Mouse (Mus musculus): Measurements from ENCODE around the gene Pnpla6.

Pnpla6 gene

DNA sequence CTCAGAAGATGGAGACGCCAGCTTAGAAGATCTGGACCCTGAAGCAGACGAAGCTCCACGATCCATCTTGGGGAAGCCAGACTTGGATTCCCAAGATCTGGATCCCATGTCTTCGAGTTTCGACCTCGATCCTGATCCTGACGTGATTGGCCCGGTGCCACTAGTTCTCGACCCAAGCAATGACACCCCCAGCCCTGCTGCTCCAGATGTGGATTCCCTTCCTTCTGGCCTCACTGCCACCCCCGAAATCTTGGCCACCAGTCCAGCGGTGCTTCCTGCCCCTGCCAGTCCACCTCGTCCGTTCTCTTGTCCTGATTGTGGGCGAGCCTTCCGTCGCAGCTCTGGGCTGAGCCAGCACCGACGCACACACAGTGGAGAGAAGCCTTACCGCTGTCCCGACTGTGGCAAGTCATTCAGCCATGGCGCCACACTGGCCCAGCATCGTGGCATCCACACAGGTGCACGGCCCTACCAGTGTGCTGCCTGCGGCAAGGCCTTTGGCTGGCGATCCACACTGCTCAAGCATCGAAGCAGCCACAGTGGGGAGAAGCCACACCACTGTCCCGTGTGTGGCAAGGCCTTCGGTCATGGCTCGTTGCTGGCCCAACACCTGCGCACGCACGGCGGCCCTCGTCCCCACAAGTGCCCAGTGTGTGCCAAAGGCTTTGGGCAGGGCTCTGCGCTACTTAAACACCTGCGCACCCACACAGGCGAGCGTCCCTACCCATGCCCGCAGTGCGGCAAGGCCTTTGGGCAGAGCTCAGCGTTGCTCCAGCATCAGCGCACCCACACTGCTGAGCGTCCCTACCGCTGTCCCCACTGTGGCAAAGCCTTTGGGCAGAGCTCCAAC, 19.4 kb upstream of the Pnpla6 start:
- DNase-seq (ENCODE audit: low read depth, low spot score), result no peak
- H3K27me3 ChIP-seq (ENCODE audit: control insufficient read depth, insufficient read depth, low read length, poor library complexity, severe bottlenecking), result no peaks in the 10 kb centered on the region
- no peaks in the 10 kb centered on the region for H3K36me3 ChIP-seq (ENCODE audit: control insufficient read depth, insufficient read depth, low read length, poor library complexity, severe bottlenecking)

DNA sequence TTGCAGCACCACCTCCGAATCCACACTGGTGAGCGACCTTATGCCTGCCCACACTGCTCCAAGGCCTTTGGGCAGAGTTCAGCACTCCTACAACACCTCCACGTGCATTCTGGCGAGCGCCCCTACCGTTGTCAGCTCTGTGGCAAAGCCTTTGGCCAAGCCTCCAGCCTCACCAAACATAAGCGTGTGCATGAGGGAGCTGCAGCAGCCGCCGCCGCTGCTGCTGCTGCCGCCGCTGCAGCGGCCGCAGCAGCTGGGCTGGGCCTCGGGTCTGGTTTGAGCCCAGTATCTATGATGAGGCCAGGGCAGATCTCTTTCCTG, 18.8 kb upstream of the Pnpla6 start:
- Histone ChIP-seq H3K27me3 (ENCODE audit: control insufficient read depth, insufficient read depth, low read length, poor library complexity, severe bottlenecking) (no peaks in the 10 kb centered on the region), H3K36me3 (ENCODE audit: control insufficient read depth, insufficient read depth, low read length, poor library complexity, severe bottlenecking) (no peaks in the 10 kb centered on the region)
- no peak for DNase-seq (ENCODE audit: low read depth, low spot score)

DNA sequence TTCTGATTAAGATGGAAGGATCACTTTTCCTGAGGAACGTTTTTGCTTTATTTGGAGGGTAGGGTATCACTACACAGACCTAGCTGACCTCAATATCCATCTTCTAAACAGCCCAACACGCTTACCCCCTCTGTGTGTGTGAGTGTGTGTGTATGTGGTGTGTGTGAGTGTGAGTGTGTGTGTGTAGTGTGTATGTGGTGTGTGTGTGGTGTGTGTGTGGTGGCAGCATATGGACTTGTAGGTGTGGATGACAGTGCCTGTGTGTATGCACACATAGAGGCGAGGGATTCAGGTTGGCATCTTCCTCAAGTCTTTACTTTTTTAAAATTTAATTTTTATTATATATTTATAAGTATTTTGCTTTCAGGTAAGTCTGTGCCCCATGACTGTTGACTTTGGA, 16.6 kb upstream of the Pnpla6 start:
- Histone ChIP-seq H3K27me3 (ENCODE audit: control insufficient read depth, insufficient read depth, low read length, poor library complexity, severe bottlenecking) (no peaks in the 10 kb centered on the region), H3K36me3 (ENCODE audit: control insufficient read depth, insufficient read depth, low read length, poor library complexity, severe bottlenecking) (no peaks in the 10 kb centered on the region)
- no peak for DNase-seq (ENCODE audit: low read depth, low spot score)

DNA sequence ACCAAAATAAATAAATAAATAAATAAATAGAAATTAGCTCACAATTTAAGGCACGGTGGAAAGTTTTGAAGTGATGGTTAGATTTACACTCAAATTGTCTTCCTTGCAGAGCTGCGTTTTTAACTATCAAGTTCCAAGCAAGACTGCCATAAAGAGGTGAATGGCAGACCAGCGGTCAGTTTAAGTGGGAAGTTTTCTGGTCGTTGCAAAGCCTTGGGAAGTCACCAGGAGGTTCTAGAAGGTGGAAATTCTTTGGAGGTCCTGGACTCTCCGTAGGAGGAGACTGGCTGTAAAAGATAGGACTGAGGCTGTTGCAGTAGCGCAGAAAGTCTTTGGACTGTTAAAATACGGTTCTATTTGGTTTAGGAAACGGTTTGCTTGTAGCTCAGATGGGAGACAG, 15.4 kb upstream of the Pnpla6 start:
- no peak for DNase-seq (ENCODE audit: low read depth, low spot score)
- H3K36me3 ChIP-seq (ENCODE audit: control insufficient read depth, insufficient read depth, low read length, poor library complexity, severe bottlenecking), result no peaks in the 10 kb centered on the region
- no peaks in the 10 kb centered on the region for H3K27me3 ChIP-seq (ENCODE audit: control insufficient read depth, insufficient read depth, low read length, poor library complexity, severe bottlenecking)

DNA sequence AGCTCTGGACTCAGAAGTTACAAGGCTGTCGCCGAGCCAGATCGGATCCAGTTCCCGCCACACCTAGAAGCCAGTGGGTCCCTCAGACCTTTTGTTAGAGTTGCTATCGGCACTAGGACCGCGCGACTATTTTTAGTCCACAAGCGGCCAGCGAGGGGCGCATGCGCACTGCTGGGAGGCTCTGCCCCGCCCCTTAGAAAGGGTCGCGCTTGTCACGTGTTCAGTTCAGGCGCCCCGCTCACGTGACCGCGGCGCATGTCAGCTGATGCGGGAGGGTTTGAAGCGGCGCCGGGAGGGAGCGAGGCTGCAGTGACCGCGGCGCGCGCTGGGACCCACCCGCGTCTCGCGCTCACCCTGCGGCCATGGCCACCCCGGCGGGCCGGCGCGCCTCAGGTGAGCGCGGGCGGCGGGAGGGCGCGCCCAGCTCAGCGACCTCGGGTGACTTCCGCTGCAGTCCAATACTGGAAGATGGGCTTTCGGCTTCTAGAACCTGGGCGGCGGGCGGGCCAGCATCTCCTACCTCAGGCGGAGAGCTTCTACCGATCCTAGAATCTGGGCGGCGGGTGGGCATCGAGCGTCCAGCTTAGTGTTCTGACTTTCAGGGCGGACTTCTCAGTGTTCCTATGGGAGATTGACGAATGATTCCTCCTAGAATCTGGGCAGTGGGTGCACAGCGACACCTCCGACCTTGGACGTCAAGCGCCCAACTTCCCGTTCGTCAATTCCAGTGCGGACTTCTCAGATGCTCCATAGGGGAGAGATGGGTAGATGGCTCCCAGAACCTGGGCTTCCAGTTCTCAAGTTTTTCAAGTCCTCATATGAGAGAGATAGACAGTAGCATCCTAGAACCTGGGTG, 14.7 kb upstream of the Pnpla6 start, which contains the start of gene Mcoln1:
Gene Mcoln1 (plus strand): TSS at position 223 of the 856 bp plus-strand sequence.
- Histone ChIP-seq H3K27me3 (ENCODE audit: control insufficient read depth, insufficient read depth, low read length, poor library complexity, severe bottlenecking) (no peaks in the 10 kb centered on the region), H3K36me3 (ENCODE audit: control insufficient read depth, insufficient read depth, low read length, poor library complexity, severe bottlenecking) (no peaks in the 10 kb centered on the region)
- peak; percentile 98 for DNase-seq (ENCODE audit: low read depth, low spot score)

DNA sequence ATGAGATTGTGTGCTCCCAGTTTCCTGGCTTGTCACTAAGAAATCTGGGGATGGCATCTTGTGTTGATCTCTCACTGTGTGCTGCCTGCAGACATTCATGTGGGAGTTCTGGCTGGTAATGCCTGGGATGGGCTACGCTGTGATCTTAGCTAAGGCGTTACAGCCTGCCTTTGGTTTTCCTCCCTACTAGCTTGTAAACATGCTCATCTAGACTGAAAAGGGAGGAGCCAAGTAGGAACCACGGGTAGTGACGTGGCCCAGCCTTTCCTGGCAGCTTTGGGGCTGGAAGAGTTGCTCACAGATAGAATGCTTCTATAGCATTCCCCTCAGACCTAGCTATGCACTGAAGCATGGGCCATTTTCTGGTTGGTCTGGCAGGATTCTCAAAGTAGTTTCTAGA, 13.0 kb upstream of the Pnpla6 start:
- no peak for DNase-seq (ENCODE audit: low read depth, low spot score)
- Histone ChIP-seq H3K36me3 (ENCODE audit: control insufficient read depth, insufficient read depth, low read length, poor library complexity, severe bottlenecking) (peaks cover 4% of the 10 kb centered on the region; the same call in 1 of the 2 replicates), H3K27me3 (ENCODE audit: control insufficient read depth, insufficient read depth, low read length, poor library complexity, severe bottlenecking) (no peaks in the 10 kb centered on the region)

DNA sequence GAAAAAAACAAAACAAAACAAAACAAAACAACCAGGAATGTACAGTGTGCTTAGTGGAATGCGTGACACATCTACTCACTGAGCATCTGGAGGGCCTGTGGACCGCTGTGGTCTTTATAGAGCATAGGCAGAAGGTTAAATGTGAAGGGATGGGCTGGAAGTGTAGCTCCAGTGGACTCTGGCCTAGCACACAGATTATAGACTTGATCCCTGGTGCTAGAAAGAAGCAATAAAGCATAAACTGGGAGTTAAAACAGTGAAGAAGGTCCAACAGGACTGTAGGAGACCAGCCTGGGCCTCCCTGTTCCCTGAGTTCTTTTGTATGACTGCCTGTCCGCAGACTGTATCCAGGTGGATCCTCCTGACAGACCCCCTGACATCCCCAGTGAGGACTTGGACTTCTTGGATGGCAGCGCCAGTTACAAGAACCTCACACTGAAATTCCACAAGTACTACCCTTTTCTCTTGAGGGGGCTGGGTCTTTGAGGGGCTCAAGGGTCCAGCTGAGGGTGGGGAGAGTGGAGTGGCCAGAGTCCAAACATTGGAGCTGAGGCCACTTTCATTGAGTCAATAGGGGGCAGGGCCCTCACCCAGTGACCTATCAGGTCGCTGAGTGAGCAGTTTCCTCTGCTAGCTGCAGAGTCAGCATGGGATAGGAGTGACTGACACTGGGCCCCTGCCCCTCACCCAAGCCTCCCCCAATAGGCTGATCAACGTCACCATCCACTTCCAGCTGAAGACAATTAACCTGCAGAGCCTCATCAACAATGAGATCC, 7.0 kb upstream of the Pnpla6 start:
- Histone ChIP-seq H3K36me3 (ENCODE audit: control insufficient read depth, insufficient read depth, low read length, poor library complexity, severe bottlenecking) (peaks cover 4% of the 10 kb centered on the region), H3K27me3 (ENCODE audit: control insufficient read depth, insufficient read depth, low read length, poor library complexity, severe bottlenecking) (no peaks in the 10 kb centered on the region)
- no peak for DNase-seq (ENCODE audit: low read depth, low spot score)

DNA sequence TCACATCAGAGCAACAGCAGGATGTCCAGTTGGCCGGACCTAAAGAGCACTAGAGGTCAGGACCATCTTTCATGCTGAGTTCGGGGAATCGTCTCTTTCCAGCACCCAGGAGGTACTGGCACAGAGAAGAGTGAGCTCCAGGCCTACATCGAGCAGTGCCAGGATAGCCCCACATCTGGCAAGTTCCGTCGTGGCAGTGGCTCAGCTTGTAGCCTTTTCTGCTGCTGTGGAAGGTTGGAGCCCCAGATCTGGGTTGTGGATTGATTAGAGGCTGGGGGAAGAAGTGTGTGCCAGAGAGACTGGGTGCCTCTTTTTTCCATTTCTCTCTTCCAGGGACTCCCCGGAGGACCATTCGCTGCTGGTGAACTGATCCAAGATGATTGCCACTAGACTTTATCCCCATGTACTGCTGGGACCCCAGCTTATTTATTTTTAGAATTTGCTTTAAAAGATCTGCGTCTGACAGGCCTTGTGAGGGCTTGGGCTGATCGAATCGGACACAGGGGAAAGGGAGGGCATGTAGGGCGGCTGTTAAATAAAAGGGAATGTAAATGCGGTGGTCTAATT, 420 bp upstream of the Pnpla6 start:
- DNase-seq (ENCODE audit: low read depth, low spot score), result no peak
- H3K36me3 ChIP-seq (ENCODE audit: control insufficient read depth, insufficient read depth, low read length, poor library complexity, severe bottlenecking), result no peaks in the 10 kb centered on the region; the same call in 1 of the 2 replicates

DNA sequence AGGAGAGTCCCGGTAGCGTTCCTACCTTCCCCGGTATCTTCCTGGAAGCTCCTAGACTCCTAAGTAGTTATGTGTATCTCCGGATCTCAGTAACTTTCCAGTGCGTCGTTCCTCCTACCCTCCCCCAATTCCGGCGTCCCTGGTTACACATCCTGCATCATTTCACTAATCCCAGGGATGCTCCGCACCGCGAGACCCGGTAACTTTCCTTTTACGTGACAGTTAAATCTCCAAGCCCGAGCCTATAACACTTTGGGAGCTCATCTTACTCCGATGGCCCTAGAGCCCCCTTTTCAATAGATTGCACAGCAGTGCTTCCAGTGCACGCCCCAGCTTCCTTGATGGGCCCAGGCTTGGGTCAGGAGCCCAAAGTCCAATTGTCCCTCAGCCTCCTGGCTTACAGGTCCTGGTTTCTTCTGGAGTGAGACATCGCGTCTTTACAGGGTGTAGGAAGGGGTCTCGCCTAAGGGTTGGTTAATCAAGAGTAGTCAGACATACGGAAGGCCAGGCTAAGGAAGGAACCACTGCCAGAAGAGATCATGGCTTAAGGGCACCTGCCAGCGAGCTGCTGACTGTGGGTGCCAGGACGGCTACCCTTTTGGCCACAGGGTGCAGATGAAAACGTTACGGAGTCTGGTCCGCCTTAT, 710 bp downstream of the Pnpla6 start:
- no peaks in the 10 kb centered on the region; the same call in 1 of the 2 replicates for H3K36me3 ChIP-seq (ENCODE audit: control insufficient read depth, insufficient read depth, low read length, poor library complexity, severe bottlenecking)
- DNase-seq (ENCODE audit: low read depth, low spot score), result no peak
- no peaks in the 10 kb centered on the region for H3K27me3 ChIP-seq (ENCODE audit: control insufficient read depth, insufficient read depth, low read length, poor library complexity, severe bottlenecking)

More for the DNA sequence above, 420 bp upstream of the Pnpla6 start:
- H3K27me3 ChIP-seq (ENCODE audit: control insufficient read depth, insufficient read depth, low read length, poor library complexity, severe bottlenecking), result no peaks in the 10 kb centered on the region

DNA sequence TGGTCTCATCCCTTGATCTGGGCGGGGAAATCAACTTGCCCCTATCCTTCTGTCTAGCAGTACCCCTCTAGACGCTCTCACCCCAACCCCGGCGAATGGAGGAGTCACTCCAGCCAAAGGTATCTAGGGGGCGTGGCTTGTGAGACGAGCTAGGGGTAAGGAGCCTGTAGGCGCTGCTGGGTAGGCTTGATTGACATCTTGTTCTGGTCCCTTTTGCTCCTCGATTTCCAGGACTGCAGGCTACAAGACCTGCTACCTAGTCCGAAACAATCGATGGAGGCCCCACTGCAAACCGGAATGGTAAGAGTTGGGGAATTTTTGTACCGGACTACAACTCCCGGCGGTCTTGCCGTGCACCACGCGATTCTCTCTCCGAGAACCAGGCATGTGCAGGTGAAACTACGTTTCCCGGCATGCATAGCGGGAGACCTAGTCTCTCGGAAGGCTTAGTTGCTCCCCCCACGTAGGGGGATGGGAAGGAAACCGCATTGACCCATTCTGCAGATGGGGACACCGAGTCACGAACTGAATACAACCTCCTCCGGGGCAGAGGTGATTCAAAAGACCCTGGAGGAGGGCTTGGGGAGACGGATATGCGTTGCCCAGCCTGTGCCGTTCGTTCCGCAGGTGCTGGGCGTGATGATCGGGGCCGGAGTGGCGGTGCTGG, 1.4 kb downstream of the Pnpla6 start:
- Histone ChIP-seq H3K36me3 (ENCODE audit: control insufficient read depth, insufficient read depth, low read length, poor library complexity, severe bottlenecking) (no peaks in the 10 kb centered on the region; the same call in 1 of the 2 replicates), H3K27me3 (ENCODE audit: control insufficient read depth, insufficient read depth, low read length, poor library complexity, severe bottlenecking) (no peaks in the 10 kb centered on the region)
- peak; percentile 93 for DNase-seq (ENCODE audit: low read depth, low spot score)

DNA sequence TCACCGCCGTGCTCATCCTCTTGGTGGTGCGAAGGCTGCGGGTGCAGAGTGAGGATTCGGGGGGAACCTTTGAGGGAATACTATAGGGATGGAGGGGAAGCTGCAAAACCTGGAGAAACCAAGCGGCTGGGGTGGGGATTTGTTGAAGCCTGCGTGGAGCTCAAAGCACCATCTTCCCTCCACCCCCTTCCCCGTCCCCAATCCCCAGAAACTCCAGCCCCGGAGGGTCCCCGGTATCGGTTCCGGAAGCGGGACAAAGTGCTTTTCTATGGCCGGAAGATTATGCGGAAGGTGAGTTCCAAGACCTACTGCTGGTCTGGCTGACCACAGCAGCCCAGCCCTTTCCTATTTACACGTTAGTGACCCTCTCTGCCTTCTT, 1.9 kb downstream of the Pnpla6 start:
- no peak for DNase-seq (ENCODE audit: low read depth, low spot score)

DNA sequence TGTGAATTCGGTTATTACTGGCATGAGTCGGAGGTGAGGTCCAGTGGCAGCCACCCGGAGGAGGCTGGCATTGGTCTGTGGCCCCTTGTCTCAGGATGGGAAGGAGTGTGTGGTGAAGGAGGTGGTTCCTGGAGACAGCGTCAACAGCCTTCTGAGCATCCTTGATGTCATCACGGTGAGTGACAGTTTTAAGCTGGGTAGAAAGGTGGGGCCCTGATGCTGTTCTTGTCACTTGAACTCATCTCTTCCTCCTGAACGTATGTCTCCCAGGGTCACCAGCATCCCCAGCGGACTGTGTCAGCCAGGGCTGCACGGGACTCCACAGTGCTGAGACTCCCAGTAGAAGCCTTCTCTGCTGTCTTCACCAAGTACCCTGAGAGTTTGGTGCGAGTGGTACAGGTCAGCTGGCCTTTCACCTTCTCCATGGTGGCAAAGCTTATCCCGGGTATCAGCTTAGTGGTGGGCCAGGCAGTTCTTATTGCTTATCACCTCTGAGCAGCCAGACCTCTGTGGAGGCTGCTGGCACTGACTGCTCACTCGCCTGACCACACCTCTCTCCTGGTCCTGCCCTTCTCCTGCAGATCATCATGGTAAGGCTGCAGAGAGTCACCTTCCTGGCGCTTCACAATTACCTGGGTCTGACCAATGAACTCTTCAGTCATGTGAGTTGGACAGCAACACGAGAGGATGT, 7.0 kb downstream of the Pnpla6 start:
- Histone ChIP-seq H3K27me3 (ENCODE audit: control insufficient read depth, insufficient read depth, low read length, poor library complexity, severe bottlenecking) (no peaks in the 10 kb centered on the region), H3K36me3 (ENCODE audit: control insufficient read depth, insufficient read depth, low read length, poor library complexity, severe bottlenecking) (peaks cover 11% of the 10 kb centered on the region)
- no peak for DNase-seq (ENCODE audit: low read depth, low spot score)

More for the DNA sequence above, 1.9 kb downstream of the Pnpla6 start:
- Histone ChIP-seq H3K27me3 (ENCODE audit: control insufficient read depth, insufficient read depth, low read length, poor library complexity, severe bottlenecking) (no peaks in the 10 kb centered on the region), H3K36me3 (ENCODE audit: control insufficient read depth, insufficient read depth, low read length, poor library complexity, severe bottlenecking) (peaks cover under 1% of the 10 kb centered on the region; the same call in 1 of the 2 replicates)

DNA sequence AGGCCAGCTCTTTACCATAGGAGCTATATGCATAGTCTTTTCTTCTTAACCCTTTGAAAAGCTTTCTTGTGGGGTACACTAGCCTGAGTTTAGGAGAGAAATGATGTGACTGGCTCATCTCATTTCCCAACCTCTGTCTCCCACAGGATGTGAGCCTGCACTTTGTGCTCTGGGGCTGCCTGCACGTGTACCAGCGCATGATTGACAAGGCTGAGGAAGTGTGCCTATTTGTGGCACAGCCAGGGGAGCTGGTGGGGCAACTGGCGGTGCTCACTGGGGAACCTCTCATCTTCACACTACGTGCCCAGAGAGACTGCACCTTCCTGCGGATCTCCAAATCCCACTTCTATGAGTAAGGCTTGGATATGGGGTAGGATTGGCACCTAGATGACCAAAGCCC, 15.6 kb downstream of the Pnpla6 start:
- no peaks in the 10 kb centered on the region for H3K27me3 ChIP-seq (ENCODE audit: control insufficient read depth, insufficient read depth, low read length, poor library complexity, severe bottlenecking)
- no peaks in the 10 kb centered on the region for H3K36me3 ChIP-seq (ENCODE audit: control insufficient read depth, insufficient read depth, low read length, poor library complexity, severe bottlenecking)
- DNase-seq (ENCODE audit: low read depth, low spot score), result no peak

Measured in splenic B cell, adult 2 months (primary cell).